Mouse (Mus musculus) midbrain, embryonic 10.5 days (tissue): ENCODE results near the gene Csnk2a2. TPM values are rescaled to one million over a fixed set of nuclear protein-coding genes. Genes with fewer than 3 reads are reported as not detected.
A peak's percentile ranks its signal among the peaks of the same experiment; 100 is the strongest.

Source experiments
- DNase-seq: peaks from one replicate; pipeline ENCODE4 v3.0.0-alpha.2; 2017; ENCODE audit warnings: low spot score
- H3K27ac ChIP-seq: fragments of 300-500 bp; sonication (generic); replicated peaks from 2 replicates; pipeline ENCODE4 v1.5.1; 2016; ENCODE audit warnings: mild to moderate bottlenecking
- H3K27me3 ChIP-seq: fragments of 300-500 bp; sonication (generic); 2 replicates; pipeline ENCODE4 v1.6.1; 2016; ENCODE audit warnings: low read depth, mild to moderate bottlenecking; ENCODE audit not compliant: poor library complexity, severe bottlenecking
- H3K36me3 ChIP-seq: fragments of 300-500 bp; sonication (generic); 2 replicates; pipeline ENCODE4 v1.6.1; 2016; ENCODE audit warnings: mild to moderate bottlenecking, moderate library complexity
- H3K4me1 ChIP-seq: fragments of 300-500 bp; sonication (generic); 2 replicates; pipeline ENCODE4 v1.6.1; 2016
- H3K4me3 ChIP-seq: fragments of 300-500 bp; sonication (generic); 2 replicates; pipeline ENCODE4 v1.5.1; 2016; ENCODE audit warnings: mild to moderate bottlenecking, moderate library complexity
- H3K9me3 ChIP-seq: fragments of 300-500 bp; sonication (generic); replicated peaks from 2 replicates; pipeline ENCODE4 v1.6.1; 2016; ENCODE audit warnings: mild to moderate bottlenecking
- WGBS: fragments of 180-500 bp; shearing (Covaris S2); methylation state at CpG from one replicate; pipeline ENCODE4 v1.1.7; 2016; 5-methylcytosine and 5-hydroxymethylcytosine counted together
- polyA plus RNA-seq: library from polyadenylated mRNA; unstranded; fragments of >200 nt; fragmentation: Nextera tagmentation; extraction: Ambion mirVana; gene quantifications from 2 replicates; pipeline ENCODE4 v1.2.1, GENCODE M21; 2016

The Csnk2a2 gene
- 10.8 and 11.1 TPM in 2 replicates for polyA plus RNA-seq

GRCm38 (mm10) chr8:95490006-95490405 is at the start of gene Csnk2a2:
Gene Csnk2a2, minus strand, starts transcription at chr8:95490039.
- Histone ChIP-seq H3K4me3 (peak within 1 kb of the TSS; percentile 95), H3K4me1 (peaks cover 18% of the 10 kb centered on the region), H3K27me3 (no peaks in the 10 kb centered on the region), H3K9me3 (no peaks in the 10 kb centered on the region), H3K27ac (peak within 1 kb of the TSS; percentile 91), H3K36me3 (peaks cover 22% of the 10 kb centered on the region)
- 88% methylated on average over 5 of the region's 5 CpGs for WGBS
- DNase-seq, result no peak

- H3K4me1 ChIP-seq, result no peaks in the 10 kb centered on the region; the same call in 1 of the 2 replicates
- DNase-seq, result no peak
- H3K9me3 ChIP-seq, result no peaks in the 10 kb centered on the region
- H3K27me3 ChIP-seq, result no peaks in the 10 kb centered on the region
- no peaks in the 10 kb centered on the region for H3K36me3 ChIP-seq
- 83% methylated on average over 5 of the region's 5 CpGs for WGBS
- no peak overlapping the region for H3K27ac ChIP-seq
- H3K4me3 ChIP-seq, result no peak overlapping the region
Observed at GRCm38 (mm10) chr8:95539487-95539886, 49.6 kb upstream of the Csnk2a2 start.

- H3K9me3 ChIP-seq, result no peaks in the 10 kb centered on the region
- peak within 1 kb of the TSS; percentile 59 for H3K4me3 ChIP-seq
- no peaks in the 10 kb centered on the region for H3K36me3 ChIP-seq
- peaks cover 10% of the 10 kb centered on the region for H3K4me1 ChIP-seq
- peak within 1 kb of the TSS; percentile 43; the same call in 1 of the 2 replicates for H3K27ac ChIP-seq
- 7% methylated on average over 33 of the region's 33 CpGs for WGBS
- no peaks in the 10 kb centered on the region for H3K27me3 ChIP-seq
- DNase-seq, result peak; percentile 76
Observed at GRCm38 (mm10) chr8:95533584-95534387, 43.9 kb upstream of the Csnk2a2 start, which contains the start of gene Ccdc113. Gene Ccdc113, plus strand, starts transcription at chr8:95534085.

- 72% methylated on average over 4 of the region's 4 CpGs for WGBS
- Histone ChIP-seq H3K27ac (no peak overlapping the region), H3K9me3 (no peaks in the 10 kb centered on the region), H3K36me3 (no peaks in the 10 kb centered on the region), H3K4me3 (no peak overlapping the region), H3K27me3 (no peaks in the 10 kb centered on the region), H3K4me1 (peaks cover 15% of the 10 kb centered on the region)
- no peak for DNase-seq
Observed at GRCm38 (mm10) chr8:95532206-95532605, 42.4 kb upstream of the Csnk2a2 start.

- 70% methylated on average over 9 of the region's 9 CpGs for WGBS
- no peak for DNase-seq
- no peak overlapping the region for H3K4me3 ChIP-seq
- H3K9me3 ChIP-seq, result no peaks in the 10 kb centered on the region
- H3K36me3 ChIP-seq, result no peaks in the 10 kb centered on the region
- no peaks in the 10 kb centered on the region for H3K27me3 ChIP-seq
- H3K4me1 ChIP-seq, result peaks cover 8% of the 10 kb centered on the region; the same call in 1 of the 2 replicates
- no peak overlapping the region for H3K27ac ChIP-seq
Observed at GRCm38 (mm10) chr8:95528750-95529310, 39.0 kb upstream of the Csnk2a2 start.

- H3K9me3 ChIP-seq, result no peaks in the 10 kb centered on the region
- DNase-seq, result no peak
- no peaks in the 10 kb centered on the region for H3K27me3 ChIP-seq
- no peak overlapping the region for H3K4me3 ChIP-seq
- 79% methylated on average over 10 of the region's 10 CpGs for WGBS
- H3K36me3 ChIP-seq, result no peaks in the 10 kb centered on the region
- no peak overlapping the region for H3K27ac ChIP-seq
- peaks cover 5% of the 10 kb centered on the region; the same call in 1 of the 2 replicates for H3K4me1 ChIP-seq
Observed at GRCm38 (mm10) chr8:95528194-95528593, 38.4 kb upstream of the Csnk2a2 start.

- Histone ChIP-seq H3K4me3 (no peak overlapping the region), H3K27ac (no peak overlapping the region), H3K4me1 (peaks cover 5% of the 10 kb centered on the region; the same call in 1 of the 2 replicates), H3K9me3 (no peaks in the 10 kb centered on the region), H3K27me3 (no peaks in the 10 kb centered on the region), H3K36me3 (no peaks in the 10 kb centered on the region)
- no peak for DNase-seq
- 93% methylated on average over 4 of the region's 4 CpGs for WGBS
Observed at GRCm38 (mm10) chr8:95523991-95524390, 34.2 kb upstream of the Csnk2a2 start.

GRCm38 (mm10) chr8:95516928-95517327 is 27.1 kb upstream of the Csnk2a2 start:
- WGBS, result 88% methylated on average over 6 of the region's 6 CpGs

GRCm38 (mm10) chr8:95513219-95513618 is 23.4 kb upstream of the Csnk2a2 start:
- H3K4me3 ChIP-seq, result no peak overlapping the region
- H3K36me3 ChIP-seq, result no peaks in the 10 kb centered on the region
- no peaks in the 10 kb centered on the region for H3K4me1 ChIP-seq
- no peak for DNase-seq
- H3K27me3 ChIP-seq, result no peaks in the 10 kb centered on the region
- 81% methylated on average over 4 of the region's 4 CpGs for WGBS
- no peak overlapping the region for H3K27ac ChIP-seq
- 0 out of 2 replicates have a peak, but pooled peaks cover 3% of the 10 kb centered on the region for H3K9me3 ChIP-seq

More at GRCm38 (mm10) chr8:95516928-95517327, 27.1 kb upstream of the Csnk2a2 start:
- H3K4me3 ChIP-seq, result no peak overlapping the region
- 0 out of 2 replicates have a peak, but pooled peaks cover 3% of the 10 kb centered on the region for H3K9me3 ChIP-seq
- no peak for DNase-seq
- H3K4me1 ChIP-seq, result no peaks in the 10 kb centered on the region
- H3K27ac ChIP-seq, result no peak overlapping the region
- H3K36me3 ChIP-seq, result no peaks in the 10 kb centered on the region
- H3K27me3 ChIP-seq, result no peaks in the 10 kb centered on the region

- Histone ChIP-seq H3K27me3 (no peaks in the 10 kb centered on the region), H3K4me1 (no peaks in the 10 kb centered on the region), H3K36me3 (no peaks in the 10 kb centered on the region), H3K9me3 (0 out of 2 replicates have a peak, but pooled peaks cover 2% of the 10 kb centered on the region), H3K27ac (no peak overlapping the region), H3K4me3 (no peak overlapping the region)
- DNase-seq, result no peak
- 63% methylated on average over 4 of the region's 4 CpGs for WGBS
Observed at GRCm38 (mm10) chr8:95512257-95512656, 22.4 kb upstream of the Csnk2a2 start.

- 78% methylated on average over 5 of the region's 5 CpGs for WGBS
Observed at GRCm38 (mm10) chr8:95506245-95506644, 16.4 kb upstream of the Csnk2a2 start.

GRCm38 (mm10) chr8:95505606-95506005 is 15.8 kb upstream of the Csnk2a2 start:
- H3K4me3 ChIP-seq, result no peak overlapping the region
- H3K27ac ChIP-seq, result no peak overlapping the region
- DNase-seq, result no peak
- H3K9me3 ChIP-seq, result no peaks in the 10 kb centered on the region
- H3K27me3 ChIP-seq, result no peaks in the 10 kb centered on the region
- H3K36me3 ChIP-seq, result no peaks in the 10 kb centered on the region
- H3K4me1 ChIP-seq, result no peaks in the 10 kb centered on the region
- whole genome bisulfite sequencing, result 90% methylated on average over 3 of the region's 3 CpGs

More at GRCm38 (mm10) chr8:95506245-95506644, 16.4 kb upstream of the Csnk2a2 start:
- Histone ChIP-seq H3K27me3 (no peaks in the 10 kb centered on the region), H3K4me1 (no peaks in the 10 kb centered on the region), H3K4me3 (no peak overlapping the region), H3K27ac (no peak overlapping the region), H3K36me3 (no peaks in the 10 kb centered on the region), H3K9me3 (no peaks in the 10 kb centered on the region)
- DNase-seq, result no peak

GRCm38 (mm10) chr8:95504835-95505234 is 15.0 kb upstream of the Csnk2a2 start:
- Histone ChIP-seq H3K27me3 (no peaks in the 10 kb centered on the region), H3K36me3 (no peaks in the 10 kb centered on the region), H3K4me1 (no peaks in the 10 kb centered on the region), H3K9me3 (no peaks in the 10 kb centered on the region), H3K27ac (no peak overlapping the region), H3K4me3 (no peak overlapping the region)
- no peak for DNase-seq
- 71% methylated on average over 5 of the region's 5 CpGs for WGBS
